Mouse (Mus musculus) monocyte, adult 2 months (primary cell): ENCODE results near the gene Wnt7b.

ENCODE experiments used
- DNase-seq, 2 experiments: peaks; one replicate each; pipeline ENCODE4 v3.0.0; 2022; ENCODE audit warnings: low spot score in 2 of 2, low read depth in 1 of 2

Gene Wnt7b

GRCm38 (mm10) chr15:85582356-85582910 lies at the start of gene Wnt7b:
Gene Wnt7b (minus strand): TSS chr15:85582473.
- no peak for DNase-seq

DNA sequence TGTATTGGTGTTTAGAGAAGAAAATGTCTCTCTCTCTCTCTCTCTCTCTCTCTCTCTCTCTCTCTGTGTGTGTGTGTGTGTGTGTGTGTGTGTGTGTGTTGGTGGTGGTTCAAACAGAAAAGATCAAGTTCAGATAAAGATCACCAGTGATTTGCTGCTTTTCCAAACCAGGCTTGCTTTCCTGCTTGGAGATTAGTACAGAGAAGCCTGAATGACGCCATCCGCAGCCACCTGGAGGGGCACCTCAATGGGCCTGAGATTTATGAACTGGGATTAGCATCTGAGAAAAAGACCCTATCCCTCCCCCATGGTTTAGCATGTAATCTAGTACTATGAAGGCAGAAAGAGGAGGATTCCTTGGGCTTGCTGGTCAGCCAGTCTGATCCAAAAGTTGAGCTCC lies 49.3 kb upstream of the Wnt7b start:
- no peak for DNase-seq

DNA sequence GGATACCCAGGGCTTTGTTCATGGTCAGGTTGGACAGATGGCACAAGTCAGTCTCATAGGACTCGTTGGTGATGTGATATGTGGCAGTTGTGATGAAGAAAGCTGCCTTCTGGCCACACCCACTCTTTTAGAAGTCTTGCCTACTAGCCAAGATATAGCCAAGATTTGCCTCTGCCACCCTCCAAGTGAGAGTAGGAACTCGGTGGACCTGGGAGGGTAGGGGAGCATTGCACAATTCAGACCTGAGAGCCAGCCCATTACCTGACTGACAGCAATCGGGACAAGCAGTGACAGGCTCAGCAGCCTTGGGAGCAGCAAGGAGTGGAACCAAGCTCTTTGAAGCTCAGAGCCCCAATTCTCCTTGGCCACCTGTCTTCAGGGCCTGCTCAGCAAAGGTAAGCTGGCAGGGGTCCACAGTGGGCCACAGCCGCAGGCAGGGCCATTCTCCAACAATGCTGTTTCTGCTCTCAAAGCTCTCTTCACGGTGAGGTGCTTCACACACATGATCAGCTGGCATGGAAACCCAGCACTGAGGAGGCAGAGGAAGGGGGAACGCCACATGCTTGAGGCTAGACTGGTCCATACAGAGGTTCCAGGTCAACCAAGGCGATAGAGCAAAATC lies 47.8 kb upstream of the Wnt7b start:
- DNase-seq: no peak

- DNase-seq: no peak
Observed at GRCm38 (mm10) chr15:85625666-85626279, 43.5 kb upstream of the Wnt7b start.

DNA sequence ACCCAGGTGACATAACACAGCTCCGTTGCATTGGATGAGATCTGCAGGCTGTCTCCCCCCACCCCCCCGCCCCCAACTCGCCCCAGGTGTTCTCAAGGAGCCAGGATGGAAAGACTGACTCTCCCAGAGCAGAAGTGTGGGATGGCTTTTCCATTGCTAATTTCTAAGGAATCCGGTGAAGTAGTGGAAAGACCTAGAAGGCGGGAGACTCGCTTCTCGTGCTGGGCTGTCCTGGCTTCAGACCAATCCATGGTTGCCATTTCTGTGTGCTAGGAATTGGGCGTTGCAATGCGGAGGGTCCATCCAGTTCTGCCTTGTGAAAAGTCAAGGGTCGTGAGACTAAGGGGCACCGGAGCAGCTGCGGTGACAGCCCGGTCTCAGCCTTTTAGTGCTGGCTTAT lies 39.9 kb upstream of the Wnt7b start:
- no peak for DNase-seq

GRCm38 (mm10) chr15:85615537-85616100 lies 33.3 kb upstream of the Wnt7b start:
- DNase-seq: no peak

GRCm38 (mm10) chr15:85615075-85615474 lies 32.8 kb upstream of the Wnt7b start:
- DNase-seq: no peak

DNA sequence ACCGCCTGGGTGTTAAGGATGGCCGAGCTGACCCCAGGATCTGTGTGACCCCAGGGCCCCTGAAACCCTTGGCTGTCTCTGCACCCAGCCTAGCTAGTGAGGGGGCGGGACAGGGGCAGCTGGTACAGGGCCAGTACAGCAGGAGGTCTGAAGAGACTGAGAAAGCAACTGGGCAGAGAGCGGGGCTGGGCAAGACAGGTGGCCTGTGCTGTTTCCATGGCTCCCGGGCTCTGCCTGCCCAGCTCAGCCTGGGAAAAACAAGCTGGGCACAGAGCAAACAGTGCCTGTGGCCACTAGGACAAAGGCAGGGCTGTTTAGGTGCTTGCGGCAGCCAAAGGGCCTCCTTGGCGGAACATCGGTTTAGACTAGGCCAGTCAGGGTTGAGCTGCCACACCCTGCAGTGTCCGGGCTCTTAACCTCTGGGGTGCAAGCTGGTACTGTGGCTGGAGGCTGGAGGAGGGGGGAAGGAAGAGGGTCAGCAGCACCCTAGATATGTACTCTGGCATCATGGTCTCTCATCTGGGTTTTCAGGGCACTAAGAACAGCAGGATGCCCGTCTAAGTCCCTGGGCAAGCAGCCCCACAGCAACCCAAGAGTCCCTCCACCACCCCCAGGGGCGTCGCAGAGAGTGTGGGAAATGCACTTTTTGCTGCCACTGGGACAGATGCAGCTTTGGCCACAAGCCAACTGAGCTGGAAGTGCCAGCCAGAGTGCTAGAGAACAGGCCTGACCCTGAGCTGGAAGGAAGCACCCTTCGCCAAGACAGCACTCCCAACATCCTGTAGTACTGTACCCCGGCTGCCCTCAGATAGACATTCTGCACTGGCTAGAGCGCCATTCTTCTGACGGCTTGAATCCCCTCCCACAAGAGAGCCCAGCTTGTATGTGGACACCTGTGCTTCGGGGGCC lies 31.3 kb upstream of the Wnt7b start:
- no peak for DNase-seq

DNA sequence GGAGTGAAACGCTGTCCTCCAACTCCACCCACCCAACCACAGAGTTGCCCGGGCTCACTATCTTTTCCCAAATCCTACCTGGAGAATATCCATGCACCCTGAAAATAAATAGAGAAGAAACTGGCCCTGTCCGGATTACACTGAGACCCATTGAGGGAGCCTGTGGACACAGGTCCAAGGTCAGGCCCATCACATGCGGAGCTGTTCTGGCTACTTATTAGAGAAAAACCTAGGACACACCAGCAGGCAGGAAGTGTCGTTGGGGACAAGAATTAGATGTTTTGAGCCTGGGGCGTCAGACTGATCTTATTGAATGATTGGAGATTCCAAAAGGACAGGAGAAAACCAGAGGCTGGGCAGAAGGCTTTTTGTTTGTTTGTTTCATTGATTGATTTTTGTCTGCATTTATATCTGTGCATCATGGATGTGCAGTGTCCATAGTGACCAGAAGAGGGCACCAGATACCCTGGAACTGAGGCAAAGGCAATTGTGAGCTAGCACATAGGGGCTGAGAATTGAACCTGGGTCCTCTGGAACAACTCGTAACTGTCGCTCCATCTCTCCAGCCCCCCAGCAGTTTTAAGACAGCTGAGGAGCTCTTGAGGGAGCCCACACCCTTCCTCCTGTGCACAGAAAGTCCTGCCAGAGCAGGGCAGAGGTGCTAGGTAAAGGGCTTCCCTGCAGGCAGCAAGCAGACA lies 30.5 kb upstream of the Wnt7b start:
- DNase-seq: peak in 1 of 2 experiments; percentile 23

DNA sequence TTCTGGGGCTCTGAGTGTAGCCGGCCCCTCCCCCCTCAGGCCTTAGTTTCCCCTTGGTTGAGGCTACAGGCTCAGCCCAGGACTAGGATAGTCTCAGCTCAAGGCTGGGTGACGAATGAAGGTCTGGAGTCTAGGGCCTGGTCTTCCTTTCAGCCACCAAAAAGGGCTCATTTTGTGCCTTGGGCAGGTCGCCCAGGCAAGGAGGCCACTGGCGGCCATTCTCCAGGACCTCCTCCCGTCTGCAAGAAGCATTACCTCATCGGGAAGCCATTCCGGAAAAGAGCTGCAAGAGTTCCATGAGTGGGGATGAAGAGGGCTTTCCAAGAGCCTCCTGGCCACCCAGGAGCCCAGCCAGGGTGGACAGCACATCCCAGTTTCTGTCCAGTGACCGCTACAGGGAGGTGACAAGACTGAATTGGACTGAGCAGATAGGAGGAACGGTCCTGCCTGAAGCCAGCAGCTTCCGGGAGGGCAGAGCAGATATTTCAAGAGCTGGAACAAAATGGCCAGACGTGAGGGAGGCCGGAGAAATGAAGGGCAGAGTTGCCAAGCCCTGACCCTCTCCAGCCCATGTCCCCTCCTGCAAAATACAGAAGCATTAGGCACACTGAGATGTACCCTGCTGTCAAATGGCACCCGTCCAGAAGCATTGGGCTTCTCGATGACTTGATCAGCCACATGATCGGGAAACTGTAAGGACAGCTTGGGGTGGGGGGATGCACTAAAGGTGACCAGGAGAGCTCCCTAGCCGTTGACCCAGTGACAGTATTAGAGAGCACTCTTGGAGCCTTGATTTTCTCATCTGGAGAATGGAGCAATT lies 29.6 kb upstream of the Wnt7b start:
- DNase-seq: no peak

GRCm38 (mm10) chr15:85610618-85611218 lies 28.4 kb upstream of the Wnt7b start:
- DNase-seq: peak; percentile 35 to 40

GRCm38 (mm10) chr15:85610120-85610519 lies 27.8 kb upstream of the Wnt7b start:
- DNase-seq: no peak

DNA sequence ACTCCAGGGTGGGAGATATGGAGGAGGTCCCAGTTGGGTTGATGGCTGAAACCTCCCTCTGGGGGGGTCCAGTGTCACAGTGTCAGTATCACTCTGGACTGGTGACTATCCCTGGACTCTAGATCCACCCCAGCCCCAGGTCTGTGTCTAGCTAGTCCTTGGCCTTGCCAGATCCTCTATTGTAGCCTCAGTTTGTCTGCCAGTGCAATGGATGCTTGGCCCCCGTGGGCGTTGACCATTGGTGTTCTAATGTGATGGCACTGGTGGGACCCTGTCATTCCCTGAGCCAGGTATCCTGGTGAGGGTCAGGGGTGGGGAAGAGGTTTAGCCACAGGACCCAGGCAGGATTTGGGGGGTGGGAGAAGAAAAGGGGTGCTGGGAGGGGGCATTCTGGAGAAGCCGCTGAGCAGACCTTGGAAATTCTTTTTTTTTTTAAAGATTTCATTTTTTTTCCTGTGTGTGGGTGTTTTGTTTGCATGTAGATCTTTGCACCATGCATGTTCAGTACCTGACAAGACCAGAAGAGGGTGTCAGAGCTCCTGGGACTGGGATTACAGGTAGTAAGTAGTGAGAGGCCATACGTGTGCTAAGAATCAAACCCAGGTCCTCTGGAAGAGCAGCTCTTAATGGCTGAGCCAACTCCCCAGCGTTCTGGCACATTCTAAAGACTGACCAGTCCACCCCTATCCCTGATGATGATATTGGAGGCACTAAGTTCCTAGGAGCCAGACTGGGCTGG lies 27.2 kb upstream of the Wnt7b start:
- DNase-seq: no peak

DNA sequence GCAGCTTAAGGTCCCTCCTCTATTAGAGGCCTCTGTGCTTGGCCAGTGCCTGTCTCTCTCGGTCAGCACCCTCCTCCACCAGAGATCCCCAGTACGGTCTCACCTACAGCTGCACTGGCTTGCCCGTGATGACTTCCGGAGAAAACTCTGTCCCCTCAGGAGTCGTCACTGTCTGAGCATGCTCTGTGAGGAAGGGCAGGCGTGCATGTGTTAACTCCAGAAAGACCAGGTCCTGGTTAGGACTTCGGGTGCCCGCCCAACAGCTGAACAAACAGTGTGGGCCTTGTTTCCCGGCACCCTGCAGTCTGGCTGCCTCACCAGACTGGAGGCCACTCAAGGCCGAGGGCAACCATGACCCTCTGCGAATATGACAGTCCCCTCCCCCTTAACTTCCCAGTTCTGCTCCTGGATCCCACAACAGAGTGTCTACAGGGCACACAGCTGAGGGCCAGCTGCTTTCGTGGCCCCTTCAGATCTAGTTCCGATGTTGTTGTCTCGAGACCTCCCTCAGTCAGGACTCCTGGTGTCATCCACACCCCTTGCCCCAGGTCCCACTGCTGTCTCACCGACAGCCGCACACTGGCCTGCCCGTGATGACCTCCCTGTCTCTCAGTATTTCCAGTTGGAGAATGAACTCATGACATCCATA lies 23.8 kb upstream of the Wnt7b start:
- no peak for DNase-seq

DNA sequence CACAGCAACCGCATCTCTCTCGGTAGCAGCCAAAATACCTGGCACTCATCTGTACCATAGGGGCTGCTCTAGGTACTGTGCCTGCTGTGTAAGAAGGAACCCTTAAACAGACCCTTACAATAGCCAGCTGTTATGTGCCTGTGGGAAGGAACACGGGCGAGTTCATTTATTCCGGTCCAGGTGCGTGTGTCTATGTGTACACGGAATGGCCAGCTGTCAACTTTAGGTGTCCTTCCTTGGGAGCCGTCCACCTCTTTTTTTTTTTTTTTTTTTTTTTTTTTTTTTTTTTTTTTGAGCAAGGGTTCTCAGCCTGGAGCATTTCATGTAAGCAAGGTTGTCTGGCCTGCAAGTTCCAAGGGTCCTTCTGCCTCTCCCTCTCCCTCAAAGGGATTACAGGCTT lies 22.7 kb upstream of the Wnt7b start:
- DNase-seq: no peak

DNA sequence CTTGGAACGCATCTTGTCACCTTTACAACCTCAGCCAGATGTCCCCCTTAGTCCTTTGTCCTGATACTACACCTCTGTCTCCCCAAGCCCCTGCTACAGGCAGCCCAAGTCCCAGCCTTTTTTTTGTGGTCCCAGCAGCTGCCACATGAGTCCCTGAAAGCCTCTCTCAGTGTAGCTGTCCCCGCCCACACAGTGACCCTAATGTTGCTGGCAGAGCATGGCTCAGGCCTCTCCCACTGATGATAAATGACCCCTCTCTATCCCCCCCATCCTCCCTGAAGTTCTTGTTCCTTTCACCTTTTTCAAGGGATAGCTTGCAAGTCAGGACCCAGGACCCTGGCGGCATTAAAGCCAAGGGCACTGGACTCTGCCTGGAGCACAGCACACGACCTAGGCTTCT lies 22.2 kb upstream of the Wnt7b start:
- no peak for DNase-seq

DNA sequence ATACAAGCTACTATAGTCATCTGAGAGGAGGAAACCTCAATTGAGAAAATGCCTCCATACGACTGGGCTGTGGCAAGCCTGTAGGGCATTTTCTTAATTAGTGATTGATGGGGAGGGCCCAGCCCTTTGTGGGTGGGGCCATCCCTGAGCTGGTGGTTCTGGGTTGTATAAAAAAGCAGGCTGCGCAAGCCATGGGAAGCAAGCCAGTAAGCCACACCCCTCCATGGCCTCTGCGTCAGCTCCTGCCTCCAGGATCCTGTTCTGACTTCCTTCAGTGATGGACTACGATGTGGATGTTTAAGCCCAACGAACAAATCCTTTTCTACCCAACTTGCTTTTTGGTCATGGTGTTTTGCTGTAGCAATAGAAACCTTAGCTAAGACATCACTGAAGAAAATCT lies 21.1 kb upstream of the Wnt7b start:
- no peak for DNase-seq

DNA sequence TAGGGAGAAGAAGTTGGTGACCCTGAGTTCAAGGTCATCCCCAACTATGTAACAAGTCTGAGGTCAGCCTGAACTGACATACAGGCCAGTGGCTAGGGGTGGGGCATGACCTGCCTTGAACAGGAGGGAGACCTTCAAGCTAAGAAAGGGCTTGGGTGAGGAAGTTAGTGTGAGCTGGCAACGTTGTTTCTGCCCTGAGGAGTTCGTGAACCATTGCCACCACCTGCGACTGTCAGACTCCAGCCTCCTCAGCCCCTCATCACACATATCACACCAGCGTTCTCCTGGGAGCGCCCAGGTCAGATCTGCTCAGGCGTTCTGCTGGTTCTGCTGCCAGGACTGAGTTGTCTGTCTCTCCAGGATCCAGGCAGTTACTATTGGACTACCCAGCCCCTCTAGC lies 20.5 kb upstream of the Wnt7b start:
- DNase-seq: no peak
